Mouse (Mus musculus): ENCODE data around the gene Atp6v0a1.

DNA sequence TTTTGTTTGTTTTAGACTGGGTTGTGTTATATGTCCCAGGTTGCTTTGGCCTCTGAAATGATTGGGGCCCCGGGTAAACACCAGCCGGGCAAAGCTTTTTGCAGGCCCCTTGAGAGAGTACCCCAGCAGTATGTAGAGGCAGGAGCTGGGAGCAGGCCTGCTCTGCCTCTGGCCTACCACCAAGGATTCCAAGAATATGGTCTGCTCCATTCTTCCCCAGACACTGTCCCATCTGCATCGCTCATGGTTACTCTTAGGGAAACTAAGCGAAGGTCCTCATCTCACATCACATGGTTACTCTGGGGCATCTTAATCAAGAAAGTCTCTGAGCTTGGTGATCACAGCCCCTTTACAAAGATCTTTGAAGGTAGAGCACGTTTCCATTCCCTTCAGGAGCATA is 40.8 kb upstream of the Atp6v0a1 start:
- TF ChIP-seq CTCF (IDR thresholded peaks at IDR 0.05; ENCODE audit: low read depth) (no peak), EP300 (IDR thresholded peaks at IDR 0.05; ENCODE audit: low read depth) (no peak)

All from liver, postnatal 0 days (tissue).